Mouse (Mus musculus) small intestine, adult 2 months (tissue): Measurements from ENCODE around the gene Fbxl8.

Experiments
- CTCF ChIP-seq: fragments of 200-500 bp; IDR thresholded peaks from 2 replicates; pipeline ENCODE4 v1.5.1; 2012; ENCODE audit warnings: low read depth, mild to moderate bottlenecking, control low read depth, inconsistent platforms, low read length, moderate library complexity, mixed read lengths; ENCODE audit not compliant: insufficient replicate concordance, insufficient read length; ENCODE audit errors: extremely low read depth
- POLR2A ChIP-seq: fragments of 200-500 bp; IDR thresholded peaks from 2 replicates; pipeline ENCODE4 v1.6.1; 2012; ENCODE audit warnings: low read depth, mild to moderate bottlenecking, control low read depth, inconsistent platforms, low read length, moderate library complexity

DNA sequence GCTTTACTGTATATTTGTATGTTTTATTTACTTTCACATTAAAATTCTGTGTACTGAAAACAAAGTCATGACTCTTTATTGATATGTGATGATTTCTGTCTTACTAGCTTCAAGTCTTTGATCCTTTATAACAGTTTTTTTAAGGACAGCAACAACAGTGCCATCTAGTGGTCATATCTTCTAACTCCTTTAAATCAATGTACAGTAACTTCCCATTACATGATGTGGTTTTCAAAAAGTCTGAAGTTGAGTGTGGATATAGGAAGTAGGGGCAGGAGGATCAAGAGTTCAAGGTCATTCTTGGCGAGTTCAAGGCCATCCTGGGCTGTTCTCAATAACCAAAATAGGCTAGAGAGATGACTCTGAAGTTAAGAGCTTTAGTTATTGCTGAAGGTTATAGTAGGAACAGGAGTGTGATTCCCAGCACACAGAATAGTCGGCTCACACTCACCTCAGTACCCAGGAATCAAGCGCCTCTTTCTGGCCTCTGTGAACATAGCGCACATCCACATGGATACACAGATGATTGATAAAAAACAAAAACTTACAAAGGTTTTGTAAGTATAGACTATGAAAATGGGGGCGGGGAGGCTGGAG, 46.4 kb upstream of the Fbxl8 start:
- TF ChIP-seq POLR2A (no peak), CTCF (no peak)
